In the genomic region with DNA sequence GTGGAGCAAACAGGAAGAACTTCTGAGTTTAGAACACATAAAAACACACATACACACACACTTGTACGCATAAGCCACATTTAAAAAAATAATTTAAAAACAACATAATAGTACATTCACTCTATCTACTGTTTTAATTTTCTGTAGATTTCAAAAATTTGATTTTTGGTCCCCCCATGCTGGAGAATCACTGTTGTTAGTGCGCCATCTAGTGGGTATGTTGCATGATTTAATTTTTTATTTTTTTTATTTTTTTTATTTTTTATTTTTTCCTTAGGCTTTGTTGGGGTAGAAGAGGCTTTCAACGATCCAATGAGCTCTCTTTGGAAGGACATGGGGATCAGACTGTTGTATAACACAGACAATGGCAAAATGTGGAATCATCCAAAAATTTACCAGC, we compare ENCODE assay signal across 18 mouse cellular contexts. TPM values are rescaled to one million over a fixed set of nuclear protein-coding genes. Genes with fewer than 3 reads are reported as not detected.
DNase-seq lines count a peak whose midpoint lies in the region; ATAC-seq and TF ChIP-seq lines count a peak whose summit lies in the region.
"Had no signal": no experiment of that assay in that cellular context is flagged by ENCODE, and none has a peak within 500 bp of the region (broad histone marks: within the 10 kb centered on the region; RNA-seq: fewer than 3 reads in every experiment).

No protein-coding gene starts in this region.

- H3K4me2 ChIP-seq in heart, postnatal 0 days (ENCODE audit: low read depth, low read length) = no peak overlapping the region
- no peak overlapping the region for H3K4me2 ChIP-seq in midbrain, embryonic 14.5 days (ENCODE audit: low read length)
- no peak overlapping the region for H3K4me2 ChIP-seq in midbrain, embryonic 16.5 days (ENCODE audit: low read length)
- H3K4me2 ChIP-seq: heart, embryonic 12.5 days; limb, embryonic 12.5 days; lung, embryonic 15.5 days had no signal

- TF ChIP-seq CTCF in heart, postnatal 0 days (IDR thresholded peaks at IDR 0.05; ENCODE audit: low read depth) = peak; percentile 45

- H3K27me3 ChIP-seq in heart, postnatal 0 days (ENCODE audit: control insufficient read depth, insufficient read depth, low read length) = no peaks in the 10 kb centered on the region
- H3K27me3 ChIP-seq in midbrain, embryonic 14.5 days (ENCODE audit: control insufficient read depth, insufficient read depth, low read length) = no peaks in the 10 kb centered on the region
- no peaks in the 10 kb centered on the region for H3K27me3 ChIP-seq in midbrain, embryonic 16.5 days (ENCODE audit: control insufficient read depth, insufficient read depth, low read depth, low read length)
- H3K27me3 ChIP-seq: heart, embryonic 12.5 days; limb, embryonic 12.5 days; lung, embryonic 15.5 days had no signal

- H3K36me3 ChIP-seq in heart, postnatal 0 days (replicated peaks; ENCODE audit: control insufficient read depth, insufficient read depth, low read length) = no peaks in the 10 kb centered on the region
- no peaks in the 10 kb centered on the region for H3K36me3 ChIP-seq in midbrain, embryonic 14.5 days (ENCODE audit: control insufficient read depth, insufficient read depth, low read length)
- no peaks in the 10 kb centered on the region for H3K36me3 ChIP-seq in midbrain, embryonic 16.5 days (ENCODE audit: control insufficient read depth, insufficient read depth, low read length)
- H3K36me3 ChIP-seq: heart, embryonic 12.5 days; hindbrain, embryonic 10.5 days; limb, embryonic 12.5 days; lung, embryonic 15.5 days had no signal

- H3K27ac ChIP-seq in heart, postnatal 0 days (ENCODE audit: low read depth) = no peak overlapping the region
- H3K27ac ChIP-seq in midbrain, embryonic 14.5 days (replicated peaks; ENCODE audit: low read depth, low read length) = no peak overlapping the region
- no peak overlapping the region for H3K27ac ChIP-seq in midbrain, embryonic 16.5 days (ENCODE audit: low read length)
- H3K27ac ChIP-seq: hindbrain, embryonic 10.5 days; limb, embryonic 12.5 days; lung, embryonic 15.5 days had no signal

- 24% methylated on average over 3 of the region's 3 CpGs for whole genome bisulfite sequencing in heart, postnatal 0 days
- WGBS in midbrain, embryonic 14.5 days = 33% methylated on average over 3 of the region's 3 CpGs
- 37% methylated on average over 3 of the region's 3 CpGs for WGBS in midbrain, embryonic 16.5 days

- ATAC-seq in heart, postnatal 0 days (ENCODE audit: insufficient read depth, low read depth) = no peak
- no peak for ATAC-seq in midbrain, embryonic 14.5 days (ENCODE audit: low FRiP score, low TSS enrichment)
- ATAC-seq in midbrain, embryonic 16.5 days = no peak

- no peak for TF ChIP-seq EP300 in heart, postnatal 0 days (IDR thresholded peaks at IDR 0.05; ENCODE audit: low read depth)

- peak; percentile 28 for DNase-seq in heart, postnatal 0 days (ENCODE audit: low spot score)
- no peak for DNase-seq in heart, adult 9 months (ENCODE audit: low spot score in 2 of 2)
- DNase-seq in midbrain, embryonic 14.5 days = peak; percentile 76
- DNase-seq in MN1 (ENCODE audit: low spot score) = peak; percentile 41
- DNase-seq in retina, postnatal 1 day = peak; percentile 33
- no peak for DNase-seq in neural tube, embryonic 10.5 days (ENCODE audit: extremely low spot score, low spot score)
- DNase-seq in adrenal gland, postnatal 36 days = no peak
- DNase-seq: adrenal gland, postnatal 10 days; cerebellum, postnatal 36 days; kidney, adult 9 months; layer of hippocampus, adult 9-11 months; thymus, adult 18-20 months had no signal

- H3K9ac ChIP-seq in heart, postnatal 0 days (replicated peaks; ENCODE audit: low read depth, low read length) = no peak overlapping the region
- H3K9ac ChIP-seq in midbrain, embryonic 14.5 days (replicated peaks; ENCODE audit: low read length) = no peak overlapping the region
- H3K9ac ChIP-seq in midbrain, embryonic 16.5 days (ENCODE audit: low read depth, low read length) = no peak overlapping the region
- H3K9ac ChIP-seq: heart, embryonic 12.5 days; limb, embryonic 12.5 days; lung, embryonic 15.5 days had no signal

- H3K9me3 ChIP-seq in heart, postnatal 0 days (replicated peaks; ENCODE audit: control insufficient read depth, low read length) = no peaks in the 10 kb centered on the region
- no peaks in the 10 kb centered on the region for H3K9me3 ChIP-seq in midbrain, embryonic 14.5 days (ENCODE audit: control insufficient read depth, low read length)
- no peaks in the 10 kb centered on the region for H3K9me3 ChIP-seq in midbrain, embryonic 16.5 days (replicated peaks; ENCODE audit: control insufficient read depth, low read length, poor library complexity, severe bottlenecking)
- H3K9me3 ChIP-seq: heart, embryonic 12.5 days; hindbrain, embryonic 10.5 days; limb, embryonic 12.5 days; lung, embryonic 15.5 days had no signal

- no peak overlapping the region for H3K4me3 ChIP-seq in heart, postnatal 0 days (ENCODE audit: low read depth, low read length)
- H3K4me3 ChIP-seq in midbrain, embryonic 14.5 days (replicated peaks; ENCODE audit: low read depth, low read length) = no peak overlapping the region
- H3K4me3 ChIP-seq in midbrain, embryonic 16.5 days (ENCODE audit: low read depth, low read length) = no peak overlapping the region
- H3K4me3 ChIP-seq: erythroblast, embryonic 14.5 days; heart, embryonic 12.5 days; hindbrain, embryonic 10.5 days; limb, embryonic 12.5 days; lung, embryonic 15.5 days had no signal

- 0 out of 2 replicates have a peak, but pooled peaks cover 5% of the 10 kb centered on the region for H3K4me1 ChIP-seq in heart, postnatal 0 days (ENCODE audit: control insufficient read depth, insufficient read depth)
- no peaks in the 10 kb centered on the region for H3K4me1 ChIP-seq in midbrain, embryonic 14.5 days (ENCODE audit: control insufficient read depth, insufficient read depth, low read length)
- H3K4me1 ChIP-seq in midbrain, embryonic 16.5 days (ENCODE audit: control insufficient read depth, insufficient read depth, low read length) = peaks cover under 1% of the 10 kb centered on the region; the same call in 1 of the 2 replicates
- H3K4me1 ChIP-seq: limb, embryonic 12.5 days; lung, embryonic 15.5 days had no signal

RNA-seq across cellular contexts. Expression of gene Pced1b, which starts 59.1 kb away (rescaled TPM):
- total RNA-seq in heart, postnatal 0 days (2014; rRNA removed; ENCODE audit: low replicate concordance) = 1.2 and 2.6 TPM in 2 replicates
- 0.89 and 1.7 TPM in 2 replicates for polyA plus RNA-seq in heart, postnatal 0 days (2015; fragmentation: Nextera tagmentation; extraction: Ambion mirVana)
- polyA plus RNA-seq in midbrain, embryonic 14.5 days (2014; fragmentation: Nextera tagmentation; extraction: Ambion mirVana) = 4.7 and 5.7 TPM in 2 replicates
- polyA plus RNA-seq in midbrain, embryonic 16.5 days (2015; fragmentation: Nextera tagmentation; extraction: Ambion mirVana) = 5.3 and 7.5 TPM in 2 replicates
- total RNA-seq in adrenal gland, postnatal 36 days (2021) = 10 to 100 TPM; 21.9 to 27.4 TPM

RNA-seq across cellular contexts. Expression of gene Amigo2, which starts 59.3 kb away (rescaled TPM):
- total RNA-seq in heart, postnatal 0 days (2014; rRNA removed; ENCODE audit: low replicate concordance) = 6.0 and 6.3 TPM in 2 replicates
- polyA plus RNA-seq in heart, postnatal 0 days (2015; fragmentation: Nextera tagmentation; extraction: Ambion mirVana) = 4.1 and 4.4 TPM in 2 replicates
- polyA plus RNA-seq in midbrain, embryonic 14.5 days (2014; fragmentation: Nextera tagmentation; extraction: Ambion mirVana) = 16.7 and 16.9 TPM in 2 replicates
- 18.0 and 19.7 TPM in 2 replicates for polyA plus RNA-seq in midbrain, embryonic 16.5 days (2015; fragmentation: Nextera tagmentation; extraction: Ambion mirVana)
- total RNA-seq in adrenal gland, postnatal 36 days (2021) = 10 to 100 TPM in 1 of 2 experiments, 1 to 10 TPM in 1; 7.0 to 12.0 TPM
- polyA plus RNA-seq: erythroblast, embryonic 14.5 days had no signal

Comparison
In these comparisons a context has a peak if more than half of its experiments do, and no peak if none do; other contexts are left out.
1. DNase-seq: peak in heart, postnatal 0 days (single experiment), midbrain, embryonic 14.5 days (single experiment), MN1 (single experiment) and retina, postnatal 1 day (single experiment); none in heart, adult 9 months (0 of 2), neural tube, embryonic 10.5 days (single experiment) and adrenal gland, postnatal 36 days (0 of 2).